Mouse (Mus musculus) cortical plate, adult 2 months (tissue): ENCODE results near the gene Mon1a.

Experiments used
- CTCF ChIP-seq: fragments of 200-500 bp; IDR thresholded peaks from 2 replicates; pipeline ENCODE4 v1.5.1; 2011; ENCODE audit warnings: mild to moderate bottlenecking, control low read depth, low read length; ENCODE audit not compliant: insufficient read depth; ENCODE audit errors: extremely low read depth
- POLR2A ChIP-seq: fragments of 200-500 bp; IDR thresholded peaks from 2 replicates; pipeline ENCODE4 v1.6.1; 2011; ENCODE audit warnings: mild to moderate bottlenecking, low read length, control low read depth; ENCODE audit not compliant: insufficient read depth; ENCODE audit errors: extremely low read depth

DNA sequence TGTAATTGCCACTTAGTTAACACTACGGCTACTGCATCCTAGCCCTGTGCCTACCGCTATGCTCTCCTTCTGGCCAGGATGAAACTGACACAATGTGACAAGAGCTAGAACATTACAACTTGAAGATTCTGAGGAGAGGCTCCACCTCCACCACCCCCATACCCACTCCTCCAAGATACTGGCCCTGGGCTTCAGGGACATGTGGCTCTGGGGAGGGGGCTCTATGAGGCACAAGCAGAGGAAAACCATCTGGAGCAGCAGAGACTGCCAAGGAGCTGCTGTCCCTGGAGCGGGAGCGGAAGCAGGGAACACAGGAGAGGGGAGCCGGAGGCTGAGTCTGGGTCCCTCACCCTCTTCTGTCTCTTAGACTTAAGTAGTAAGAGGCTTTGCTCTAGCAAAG, 39.8 kb downstream of the Mon1a start:
- no peak for TF ChIP-seq CTCF
- no peak for TF ChIP-seq POLR2A
